Mouse (Mus musculus) CH12.LX (cell line): ENCODE measurements around the gene Acsm2.

Source experiments
- CHD1 ChIP-seq: IDR thresholded peaks from 2 replicates; pipeline ENCODE4 v1.6.1; 2012; ENCODE audit warnings: low read depth, low read length, improper control_type of control experiment, inconsistent platforms
- CTCF ChIP-seq, 2 experiments: IDR thresholded peaks in 1 of 2; conservative IDR thresholded peaks in 1 of 2; 2 replicates each; pipeline ENCODE4 v1.5.1; 2011 to 2012; ENCODE audit warnings: low read depth in 2 of 2, low read length in 2 of 2, improper control_type of control experiment in 1 of 2, inconsistent platforms in 1 of 2, mild to moderate bottlenecking in 1 of 2, moderate library complexity in 1 of 2
- EP300 ChIP-seq: IDR thresholded peaks from 2 replicates; pipeline ENCODE4 v1.6.1; 2011; ENCODE audit warnings: low read length, improper control_type of control experiment
- POLR2A ChIP-seq: IDR thresholded peaks from 2 replicates; pipeline ENCODE4 v1.6.1; 2011; ENCODE audit warnings: low read depth, mild to moderate bottlenecking, improper control_type of control experiment, low read length
- TBP ChIP-seq: conservative IDR thresholded peaks from 2 replicates; pipeline ENCODE4 v1.6.1; 2011; ENCODE audit warnings: low read depth, low read length, improper control_type of control experiment
- ZKSCAN1 ChIP-seq: IDR thresholded peaks from 2 replicates; pipeline ENCODE4 v1.6.1; 2012; ENCODE audit warnings: low read depth, inconsistent platforms, low read length, improper control_type of control experiment, borderline replicate concordance
- ZMIZ1 ChIP-seq: IDR thresholded peaks from 2 replicates; pipeline ENCODE4 v1.6.1; 2012; ENCODE audit warnings: low read depth, mild to moderate bottlenecking, inconsistent platforms, low read length, improper control_type of control experiment

GRCm38 (mm10) chr7:119604903-119605483 is 50.9 kb downstream of the Acsm2 start:
- TF ChIP-seq EP300 (no peak), CTCF (conservative IDR thresholded peaks at IDR 0.05 in 1 of 2, IDR thresholded peaks at IDR 0.05 in 1 of 2; ENCODE audit: low read depth in 2 of 2, low read length in 2 of 2) (no peak), POLR2A (no peak), TBP (no peak), ZKSCAN1 (no peak), ZMIZ1 (no peak), CHD1 (no peak)
